Mouse (Mus musculus): ENCODE data around the gene Garem2. TPM values are rescaled to one million over a fixed set of nuclear protein-coding genes. Genes with fewer than 3 reads are reported as not detected.
A peak's percentile ranks its signal among the peaks of the same experiment; 100 is the strongest.

The Garem2 gene
- polyA plus RNA-seq, 2 experiments = 0.03 to 0.05 TPM

DNA sequence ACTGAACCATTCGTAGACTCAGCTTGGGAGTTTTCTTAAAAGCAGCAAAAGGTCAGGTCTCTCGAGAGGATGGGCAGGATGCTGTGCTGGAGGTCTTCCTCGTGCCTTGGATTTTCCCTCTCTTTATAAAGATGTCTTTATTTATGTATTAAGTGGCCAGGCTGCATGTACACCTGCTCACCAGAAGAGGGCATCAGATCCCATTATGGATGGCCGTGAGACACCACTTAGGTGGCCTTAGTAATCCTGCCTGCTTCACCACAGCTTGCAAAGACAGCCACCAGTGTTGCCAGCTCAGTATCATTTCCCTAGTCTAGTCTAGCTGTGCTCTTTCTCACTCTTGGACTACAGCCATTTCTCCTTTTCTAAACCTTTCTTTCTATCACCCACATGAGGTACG is 20.6 kb downstream of the Garem2 start:
- no peak overlapping the region for H3K9ac ChIP-seq (replicated peaks)
- 46% methylated on average over 5 of the region's 5 CpGs for WGBS (ENCODE audit: insufficient replicate concordance)
- H3K9me3 ChIP-seq (ENCODE audit: control insufficient read depth, low read length) = no peaks in the 10 kb centered on the region
- H3K4me3 ChIP-seq (ENCODE audit: insufficient read depth in 1 of 2, low read depth in 2 of 2, low read length in 2 of 2) = no peak overlapping the region
- peaks cover 58% of the 10 kb centered on the region for H3K36me3 ChIP-seq (replicated peaks; ENCODE audit: control insufficient read depth, insufficient read depth, low read depth)
- DNase-seq (ENCODE audit: low read depth in 3 of 3, low spot score in 3 of 3) = peak in 2 of 3 experiments; percentile 10 to 16
- no peak for ATAC-seq (ENCODE audit: insufficient read depth)
- no peak for TF ChIP-seq EP300 (IDR thresholded peaks at IDR 0.05; ENCODE audit: low read depth)
- peak; percentile 87 for TF ChIP-seq CTCF (IDR thresholded peaks at IDR 0.05; ENCODE audit: low read depth)
- no peak overlapping the region for H3K27ac ChIP-seq
- H3K27me3 ChIP-seq (ENCODE audit: control insufficient read depth, insufficient read depth, low read length) = no peaks in the 10 kb centered on the region
- H3K4me1 ChIP-seq (replicated peaks; ENCODE audit: control insufficient read depth in 2 of 2, insufficient read depth in 2 of 2, low read length in 1 of 2) = no peaks in the 10 kb centered on the region
- no peak overlapping the region for H3K4me2 ChIP-seq (ENCODE audit: low read depth)

DNA sequence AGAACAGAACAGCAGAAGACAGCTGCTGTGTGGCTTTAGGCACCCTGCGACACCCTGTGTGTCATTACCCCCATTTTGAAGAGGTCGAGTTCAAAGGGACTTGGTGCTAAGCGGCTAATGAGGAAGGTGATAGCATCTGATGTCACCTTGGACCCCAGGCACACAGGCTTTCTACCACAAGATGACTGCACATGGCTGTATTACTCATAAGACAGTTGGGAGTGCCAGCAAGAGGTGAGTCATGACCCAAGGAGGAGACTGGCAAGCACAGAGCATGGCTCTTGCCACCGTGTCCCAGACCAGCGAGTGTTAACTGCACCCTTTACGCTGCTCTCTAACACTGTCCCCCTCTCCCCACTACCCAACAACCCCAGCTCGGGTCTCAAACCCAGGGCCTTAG is 21.8 kb downstream of the Garem2 start:
- Histone ChIP-seq H3K36me3 (replicated peaks; ENCODE audit: control insufficient read depth, insufficient read depth, low read depth) (peaks cover 54% of the 10 kb centered on the region), H3K27ac (no peak overlapping the region), H3K9ac (replicated peaks) (no peak overlapping the region), H3K4me2 (ENCODE audit: low read depth) (no peak overlapping the region), H3K9me3 (ENCODE audit: control insufficient read depth, low read length) (no peaks in the 10 kb centered on the region), H3K4me1 (replicated peaks; ENCODE audit: control insufficient read depth in 2 of 2, insufficient read depth in 2 of 2, low read length in 1 of 2) (no peaks in the 10 kb centered on the region), H3K27me3 (ENCODE audit: control insufficient read depth, insufficient read depth, low read length) (no peaks in the 10 kb centered on the region), H3K4me3 (ENCODE audit: insufficient read depth in 1 of 2, low read depth in 2 of 2, low read length in 2 of 2) (no peak overlapping the region)
- ATAC-seq (ENCODE audit: insufficient read depth) (no peak), DNase-seq (ENCODE audit: low read depth in 3 of 3, low spot score in 3 of 3) (no peak)
- TF ChIP-seq EP300 (IDR thresholded peaks at IDR 0.05; ENCODE audit: low read depth) (no peak), CTCF (IDR thresholded peaks at IDR 0.05; ENCODE audit: low read depth) (no peak)
- WGBS (ENCODE audit: insufficient replicate concordance) = 89% methylated on average over 7 of the region's 7 CpGs

- Histone ChIP-seq H3K4me2 (ENCODE audit: low read depth) (no peak overlapping the region), H3K4me3 (ENCODE audit: insufficient read depth in 1 of 2, low read depth in 2 of 2, low read length in 2 of 2) (no peak overlapping the region), H3K36me3 (replicated peaks; ENCODE audit: control insufficient read depth, insufficient read depth, low read depth) (peaks cover 57% of the 10 kb centered on the region), H3K4me1 (replicated peaks; ENCODE audit: control insufficient read depth in 2 of 2, insufficient read depth in 2 of 2, low read length in 1 of 2) (no peaks in the 10 kb centered on the region), H3K9ac (replicated peaks) (no peak overlapping the region), H3K27ac (no peak overlapping the region), H3K9me3 (ENCODE audit: control insufficient read depth, low read length) (no peaks in the 10 kb centered on the region), H3K27me3 (ENCODE audit: control insufficient read depth, insufficient read depth, low read length) (no peaks in the 10 kb centered on the region)
- DNase-seq (ENCODE audit: low read depth in 3 of 3, low spot score in 3 of 3) = no peak
- TF ChIP-seq CTCF (IDR thresholded peaks at IDR 0.05; ENCODE audit: low read depth) = no peak
- no peak for TF ChIP-seq EP300 (IDR thresholded peaks at IDR 0.05; ENCODE audit: low read depth)
- ATAC-seq (ENCODE audit: insufficient read depth) = no peak
- 88% methylated on average over 13 of the region's 13 CpGs for WGBS (ENCODE audit: insufficient replicate concordance)
Measured at GRCm38 (mm10) chr5:30127921-30128597, 23.1 kb downstream of the Garem2 start.

DNA sequence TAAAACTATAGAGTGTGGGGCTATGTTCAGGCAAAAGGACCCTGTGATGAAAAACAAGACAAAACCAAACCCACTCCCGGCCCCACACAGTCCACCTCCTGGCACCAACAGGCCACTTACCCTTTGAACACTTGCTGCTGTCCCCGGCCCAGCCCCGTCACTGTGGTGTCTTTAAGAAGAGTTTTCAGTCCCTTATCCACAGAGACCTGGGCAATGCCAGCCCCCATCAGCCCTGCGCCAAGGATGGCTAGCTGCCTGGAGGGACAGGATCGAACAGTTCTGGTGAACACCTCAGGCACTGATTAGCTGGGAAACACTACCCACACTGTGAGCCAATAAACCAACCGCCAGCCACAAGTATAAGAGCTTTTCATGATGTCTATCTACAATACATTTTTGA is 23.7 kb downstream of the Garem2 start:
- DNase-seq (ENCODE audit: low read depth in 3 of 3, low spot score in 3 of 3) = no peak
- WGBS (ENCODE audit: insufficient replicate concordance) = 88% methylated on average over 6 of the region's 6 CpGs
- Histone ChIP-seq H3K27me3 (ENCODE audit: control insufficient read depth, insufficient read depth, low read length) (no peaks in the 10 kb centered on the region), H3K4me2 (ENCODE audit: low read depth) (no peak overlapping the region), H3K4me1 (replicated peaks; ENCODE audit: control insufficient read depth in 2 of 2, insufficient read depth in 2 of 2, low read length in 1 of 2) (no peaks in the 10 kb centered on the region), H3K27ac (no peak overlapping the region), H3K4me3 (ENCODE audit: insufficient read depth in 1 of 2, low read depth in 2 of 2, low read length in 2 of 2) (no peak overlapping the region), H3K9ac (replicated peaks) (no peak overlapping the region), H3K9me3 (ENCODE audit: control insufficient read depth, low read length) (no peaks in the 10 kb centered on the region), H3K36me3 (replicated peaks; ENCODE audit: control insufficient read depth, insufficient read depth, low read depth) (peaks cover 55% of the 10 kb centered on the region)
- ATAC-seq (ENCODE audit: insufficient read depth) = no peak
- TF ChIP-seq CTCF (IDR thresholded peaks at IDR 0.05; ENCODE audit: low read depth) = no peak
- no peak for TF ChIP-seq EP300 (IDR thresholded peaks at IDR 0.05; ENCODE audit: low read depth)

GRCm38 (mm10) chr5:30131246-30131645 is 26.3 kb downstream of the Garem2 start:
- no peaks in the 10 kb centered on the region for H3K4me1 ChIP-seq (replicated peaks; ENCODE audit: control insufficient read depth in 2 of 2, insufficient read depth in 2 of 2, low read length in 1 of 2)
- TF ChIP-seq EP300 (IDR thresholded peaks at IDR 0.05; ENCODE audit: low read depth) = no peak
- no peak for TF ChIP-seq CTCF (IDR thresholded peaks at IDR 0.05; ENCODE audit: low read depth)
- 75% methylated on average over 4 of the region's 4 CpGs for WGBS (ENCODE audit: insufficient replicate concordance)
- no peak overlapping the region for H3K27ac ChIP-seq
- ATAC-seq (ENCODE audit: insufficient read depth) = no peak
- no peaks in the 10 kb centered on the region for H3K27me3 ChIP-seq (ENCODE audit: control insufficient read depth, insufficient read depth, low read length)
- H3K36me3 ChIP-seq (replicated peaks; ENCODE audit: control insufficient read depth, insufficient read depth, low read depth) = peaks cover 49% of the 10 kb centered on the region
- H3K9me3 ChIP-seq (ENCODE audit: control insufficient read depth, low read length) = no peaks in the 10 kb centered on the region
- no peak overlapping the region for H3K4me3 ChIP-seq (ENCODE audit: insufficient read depth in 1 of 2, low read depth in 2 of 2, low read length in 2 of 2)
- no peak overlapping the region for H3K4me2 ChIP-seq (ENCODE audit: low read depth)
- no peak overlapping the region for H3K9ac ChIP-seq (replicated peaks)
- no peak for DNase-seq (ENCODE audit: low read depth in 3 of 3, low spot score in 3 of 3)
